Mouse (Mus musculus): ENCODE measurements around the gene Oxct2a. TPM values are rescaled to one million over a fixed set of nuclear protein-coding genes. Genes with fewer than 3 reads are reported as not detected.

Gene Oxct2a
- total RNA-seq, 2 experiments from 2014 or later: 0.23 to 0.26 TPM

DNA sequence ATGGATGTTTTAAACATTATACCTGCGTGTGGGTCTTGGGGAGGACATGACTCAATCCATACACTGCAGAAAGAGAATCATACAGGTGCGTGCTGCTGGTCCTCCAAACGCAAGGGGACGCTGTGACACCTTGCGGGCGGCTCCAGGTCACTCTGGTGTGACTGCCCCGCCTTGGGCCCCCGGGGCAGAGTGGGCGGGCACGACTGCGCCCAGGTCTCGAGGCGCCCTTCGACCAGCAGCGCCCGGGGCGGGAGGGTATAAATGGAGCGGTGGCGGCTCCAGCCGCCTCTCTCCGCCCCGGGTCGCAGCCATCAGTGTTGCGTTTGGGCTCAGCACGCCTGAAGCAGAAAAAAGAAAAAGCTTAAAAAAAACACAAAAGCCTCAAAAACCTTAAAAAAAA, 40.9 kb downstream of the Oxct2a start:
- DNase-seq (ENCODE audit: low spot score in 2 of 2): peak; percentile 87 to 89

DNA sequence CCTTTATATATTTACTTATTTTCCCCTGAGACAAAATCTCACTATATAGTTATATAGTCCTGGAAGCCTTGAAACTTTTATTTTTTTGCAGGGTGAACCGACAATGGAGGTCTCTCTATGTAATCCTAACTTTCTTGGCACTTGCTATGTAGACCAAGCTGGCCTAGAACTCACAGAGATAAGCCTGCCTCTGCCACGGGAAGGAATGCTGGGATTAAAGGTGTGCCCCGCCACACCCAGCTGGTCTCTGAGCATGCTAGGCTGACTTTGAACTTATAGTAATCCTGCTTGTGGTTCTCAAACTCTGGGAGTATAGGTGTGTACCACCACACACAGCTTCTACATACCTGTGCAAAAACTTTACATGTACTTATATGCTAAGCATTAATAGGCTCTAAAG, 43.3 kb downstream of the Oxct2a start:
- no peak for DNase-seq (ENCODE audit: low spot score in 2 of 2)

Other genes with a start within 250 kb of the Oxct2a start
- under 1 TPM in 1 of 2 experiments, not detected in 1; 0.23 TPM for gene Bmp8b, start 218.5 kb downstream of the Oxct2a start, total RNA-seq (2021)
- not detected for gene Oxct2b, start 207.4 kb downstream of the Oxct2a start, total RNA-seq (2021)
- gene Ppie, start 183.7 kb downstream of the Oxct2a start, total RNA-seq (2021): 10 to 100 TPM; 22.0 to 23.4 TPM
- gene Hpcal4, start 140.4 kb downstream of the Oxct2a start, total RNA-seq (2021): 100 to 1,000 TPM; 525 to 560 TPM
- 10 to 100 TPM; 10.5 to 13.4 TPM for gene Nt5c1a, start 122.1 kb downstream of the Oxct2a start, total RNA-seq (2021)
- gene Heyl, start 90.1 kb downstream of the Oxct2a start, total RNA-seq (2021): 1 to 10 TPM; 3.5 to 3.9 TPM
- 10 to 100 TPM; 40.3 to 42.2 TPM for gene Pabpc4, start 61.3 kb downstream of the Oxct2a start, total RNA-seq (2021)
- under 1 TPM in 1 of 2 experiments, not detected in 1; 0.19 TPM for gene Bmp8a, start 19.6 kb upstream of the Oxct2a start, total RNA-seq (2021)